Mouse (Mus musculus) right cerebral cortex, postnatal 4 days (tissue): ENCODE results near the gene Aicda.
"Not testable (repeated sequence)": the region's sequence is repeated elsewhere in the genome, so short reads cannot be mapped to it uniquely, and the experiment has no call there.

Experiments
- DNase-seq: peaks from one replicate; pipeline ENCODE4 v3.0.0-alpha.2; 2022

The Aicda gene

DNA sequence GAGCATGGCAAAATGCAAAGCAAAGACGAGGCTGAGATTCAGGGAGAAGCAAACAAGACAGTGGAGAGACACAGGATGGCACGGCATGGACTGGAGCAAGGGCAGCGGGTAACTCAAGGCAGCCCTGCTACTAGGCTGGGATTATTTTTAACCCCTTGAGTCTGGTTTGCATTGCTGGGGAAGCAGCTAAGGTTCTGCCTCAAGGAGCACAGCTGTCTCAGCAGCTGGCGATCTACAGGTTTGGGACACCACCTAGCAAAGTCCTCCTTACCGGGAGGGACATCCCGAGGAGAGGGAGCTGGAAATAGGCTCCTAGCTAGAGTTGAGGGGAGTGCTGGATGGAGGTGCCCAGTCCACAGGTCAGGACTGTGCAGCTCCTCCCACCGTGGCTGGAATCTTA is 1.7 kb downstream of the Aicda start:
- DNase-seq: no peak

- DNase-seq: peak; percentile 78
These were observed 3.5 kb downstream of the Aicda start for GRCm38 (mm10) chr6:122556959-122557561.

- DNase-seq: peak; percentile 79
These were observed 6.8 kb downstream of the Aicda start for GRCm38 (mm10) chr6:122560427-122560826.

DNA sequence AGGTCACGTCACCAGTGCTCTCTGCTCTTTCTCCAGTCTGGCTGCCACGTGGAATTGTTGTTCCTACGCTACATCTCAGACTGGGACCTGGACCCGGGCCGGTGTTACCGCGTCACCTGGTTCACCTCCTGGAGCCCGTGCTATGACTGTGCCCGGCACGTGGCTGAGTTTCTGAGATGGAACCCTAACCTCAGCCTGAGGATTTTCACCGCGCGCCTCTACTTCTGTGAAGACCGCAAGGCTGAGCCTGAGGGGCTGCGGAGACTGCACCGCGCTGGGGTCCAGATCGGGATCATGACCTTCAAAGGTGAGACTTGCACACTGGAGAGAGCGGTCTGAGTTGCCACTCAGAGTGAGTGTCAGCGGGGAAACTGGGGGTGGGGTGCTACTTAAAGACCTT is 7.4 kb downstream of the Aicda start:
- peak; percentile 6 for DNase-seq

- peak; percentile 71 for DNase-seq
These were observed 8.9 kb downstream of the Aicda start for GRCm38 (mm10) chr6:122562463-122562862.

DNA sequence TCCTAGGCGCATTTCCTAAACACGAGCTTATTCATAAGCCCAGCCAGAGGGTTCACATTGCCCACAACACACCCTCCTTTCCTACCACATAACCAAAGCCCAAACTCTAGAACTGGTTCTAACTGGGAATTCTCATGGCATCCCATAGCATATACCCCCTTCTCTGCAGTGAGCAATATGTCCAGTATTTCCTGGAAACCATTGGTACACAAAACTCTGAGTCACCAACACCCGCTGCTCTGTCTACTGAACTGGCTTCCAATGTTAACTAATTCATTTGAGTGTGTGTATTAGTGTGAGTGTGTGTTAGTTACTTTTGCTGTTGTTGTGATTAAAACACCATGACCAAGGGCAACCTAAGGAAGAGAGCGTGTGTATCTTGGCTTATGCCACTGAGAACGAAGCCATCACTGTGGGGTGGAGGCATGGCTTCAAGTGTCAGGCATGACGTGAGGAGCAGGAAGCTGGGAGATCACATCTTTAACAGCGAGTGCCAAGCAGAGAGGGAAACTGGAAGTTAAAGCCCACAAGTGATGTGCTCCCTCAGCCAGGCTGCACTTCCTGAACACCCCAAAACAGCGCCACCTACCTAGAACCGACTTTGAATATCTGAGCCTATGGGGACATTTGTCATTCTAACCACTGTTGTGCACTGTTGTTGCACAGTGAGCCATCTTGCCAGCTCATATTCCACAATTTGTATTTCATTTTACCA is 11.6 kb downstream of the Aicda start:
- DNase-seq: no peak

DNA sequence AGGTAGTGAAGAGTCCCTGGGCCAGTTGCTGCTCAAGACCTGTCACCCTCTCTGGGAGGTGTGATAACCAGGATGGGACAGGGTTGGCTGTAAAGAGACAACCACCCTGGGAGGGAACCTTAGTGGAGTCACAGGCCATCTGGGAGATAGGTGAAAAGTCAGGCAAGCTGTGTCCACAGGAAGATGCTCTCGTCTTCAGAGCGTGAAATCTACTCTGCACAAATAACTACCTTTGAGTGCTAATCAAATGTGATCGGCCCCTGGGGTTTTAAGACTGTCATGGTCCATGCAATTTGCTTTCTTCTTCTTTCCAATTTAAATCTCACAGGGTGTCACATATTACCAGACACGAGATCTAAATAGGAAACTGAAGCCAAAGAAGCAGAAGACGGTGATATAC is 15.5 kb downstream of the Aicda start:
- no peak for DNase-seq

GRCm38 (mm10) chr6:122569762-122570161 is 16.2 kb downstream of the Aicda start:
- DNase-seq: no peak

DNA sequence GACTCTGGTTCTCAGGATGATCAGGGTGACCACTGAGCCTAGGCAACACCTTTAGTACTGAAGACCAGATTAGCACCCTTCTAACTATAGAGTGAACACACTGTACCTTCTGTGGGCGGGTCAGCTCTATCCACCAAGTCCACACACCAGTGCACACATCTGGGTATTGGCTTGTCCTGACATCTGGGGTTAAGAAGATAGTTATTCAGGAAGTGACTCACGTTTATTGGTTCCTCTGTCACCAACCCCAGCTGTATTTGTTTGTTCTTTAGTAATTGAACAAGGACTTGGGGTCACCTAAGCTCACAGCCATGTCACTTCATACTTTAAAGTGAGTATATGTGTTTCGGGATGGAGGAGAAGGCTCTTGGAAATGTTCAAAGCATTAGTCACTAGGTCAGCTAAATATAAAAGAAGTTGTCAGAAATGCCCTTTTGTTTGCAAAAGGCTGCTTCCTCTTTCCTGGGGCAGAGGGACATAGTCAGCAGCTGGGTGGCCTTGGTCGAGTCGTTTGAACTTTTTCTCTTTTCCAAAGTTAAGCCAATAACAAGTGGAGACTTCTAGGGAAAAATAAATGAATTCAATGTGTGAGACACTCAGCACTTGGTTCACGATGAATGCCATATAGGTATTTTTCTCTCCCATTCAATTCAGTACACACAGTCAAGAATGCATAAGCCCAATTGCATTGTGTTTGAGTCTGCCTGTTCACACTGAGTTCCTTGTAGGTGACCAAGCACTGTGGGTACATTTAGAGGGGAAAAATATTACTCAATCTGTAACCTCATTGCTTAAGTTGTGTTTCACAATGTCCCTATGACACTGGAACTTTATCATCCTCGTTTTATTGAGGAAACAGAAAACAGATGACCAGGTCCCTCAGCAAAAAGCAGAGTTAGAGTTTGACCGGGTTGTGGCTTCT is 17.4 kb downstream of the Aicda start:
- DNase-seq: no peak

DNA sequence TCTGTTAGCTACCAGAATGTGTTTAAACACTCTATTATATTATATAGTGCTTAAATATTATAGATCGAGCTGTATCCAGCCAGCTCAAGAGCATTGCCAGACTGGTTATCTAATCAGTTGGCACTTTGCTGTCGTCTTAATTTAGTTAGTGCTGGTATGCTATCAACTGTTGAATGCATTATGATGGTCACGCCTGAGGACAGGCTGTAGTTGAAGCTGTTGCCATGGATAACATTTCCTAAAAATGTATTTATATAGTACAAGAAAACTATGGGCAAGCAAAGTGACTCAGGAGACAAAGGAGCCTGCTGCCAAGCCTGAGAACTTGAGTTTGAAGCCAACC is 18.0 kb downstream of the Aicda start:
- DNase-seq: no peak

DNA sequence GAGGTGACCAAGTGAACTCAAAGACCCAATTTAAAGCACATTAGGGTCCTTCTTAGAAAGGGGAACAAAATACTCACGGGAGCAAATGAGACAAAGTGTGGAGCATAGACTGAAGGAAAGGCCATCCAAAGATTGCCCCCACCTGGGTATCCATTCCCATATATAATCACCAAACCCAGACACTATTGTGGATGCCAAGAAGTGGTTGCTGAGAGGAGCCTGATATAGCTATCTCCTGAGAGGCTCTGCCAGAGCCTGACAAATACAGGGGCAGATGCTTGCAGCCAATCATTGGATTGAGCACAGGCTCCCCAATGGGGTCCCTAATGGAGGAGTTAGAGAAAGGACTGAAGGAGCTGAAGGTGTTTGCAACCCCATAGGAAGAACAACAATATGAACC is 21.4 kb downstream of the Aicda start:
- DNase-seq: not testable (repeated sequence)

GRCm38 (mm10) chr6:122577030-122577429 is 23.4 kb downstream of the Aicda start:
- no peak for DNase-seq

GRCm38 (mm10) chr6:122579086-122579485 is 25.5 kb downstream of the Aicda start:
- no peak for DNase-seq

GRCm38 (mm10) chr6:122591027-122591758 is 37.6 kb downstream of the Aicda start:
- no peak for DNase-seq

DNA sequence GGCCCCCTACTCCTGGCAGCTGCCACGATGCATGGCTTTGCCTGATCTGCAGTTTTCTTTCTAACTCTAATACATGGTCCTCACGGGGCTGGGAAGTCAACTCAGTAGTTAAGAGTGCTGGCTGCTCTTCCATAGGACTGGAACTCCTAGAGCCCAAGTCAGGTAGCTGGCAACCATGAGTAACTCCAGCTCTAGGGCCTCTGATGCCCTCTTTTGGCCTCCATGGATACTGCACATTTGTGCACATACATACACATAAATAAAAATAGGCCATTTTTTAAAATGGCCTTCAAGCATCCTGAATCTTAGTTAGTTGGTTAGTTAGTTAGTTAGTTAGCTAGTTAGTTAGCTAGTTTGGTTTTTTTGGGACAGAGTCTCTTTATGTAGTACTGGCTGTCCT is 39.3 kb downstream of the Aicda start:
- DNase-seq: no peak

DNA sequence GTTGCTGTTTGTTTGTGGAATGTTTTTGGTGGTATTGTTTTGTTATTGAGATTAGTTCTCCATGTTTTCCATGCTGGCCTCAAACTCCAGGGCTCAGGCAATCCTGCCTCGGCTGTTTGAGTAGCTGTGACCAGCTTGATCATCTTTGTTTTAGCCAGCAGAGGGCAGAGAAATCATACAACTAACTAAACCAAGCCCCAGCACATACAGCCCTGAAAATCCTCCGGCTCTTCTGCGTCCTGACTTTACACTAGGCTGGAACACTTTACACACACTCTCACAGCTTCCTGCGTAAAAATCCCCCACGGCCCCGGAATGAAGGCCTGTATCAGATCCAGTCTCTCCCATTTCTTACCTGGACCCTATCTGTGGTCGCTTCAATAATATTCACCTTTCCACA is 42.0 kb downstream of the Aicda start:
- DNase-seq: peak; percentile 14

DNA sequence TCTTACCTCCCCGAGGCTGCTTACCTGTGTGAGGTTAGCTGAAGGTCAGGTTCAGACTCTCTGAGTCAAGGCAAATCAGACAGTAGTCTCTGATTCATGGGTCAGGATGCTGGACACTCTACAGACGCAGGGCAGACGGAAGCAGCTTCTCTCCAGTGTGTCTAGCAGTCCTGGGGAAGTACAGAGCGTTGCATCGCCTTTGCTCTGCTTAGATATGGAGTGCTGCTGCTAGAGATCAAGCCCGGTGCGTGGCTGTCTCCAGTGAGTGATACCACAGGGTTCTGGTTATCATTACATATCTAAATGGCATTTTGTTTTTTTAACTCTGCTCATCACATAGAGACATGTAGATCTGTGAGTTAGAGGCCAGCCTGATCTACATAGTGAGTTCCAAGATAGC is 43.0 kb downstream of the Aicda start:
- no peak for DNase-seq

DNA sequence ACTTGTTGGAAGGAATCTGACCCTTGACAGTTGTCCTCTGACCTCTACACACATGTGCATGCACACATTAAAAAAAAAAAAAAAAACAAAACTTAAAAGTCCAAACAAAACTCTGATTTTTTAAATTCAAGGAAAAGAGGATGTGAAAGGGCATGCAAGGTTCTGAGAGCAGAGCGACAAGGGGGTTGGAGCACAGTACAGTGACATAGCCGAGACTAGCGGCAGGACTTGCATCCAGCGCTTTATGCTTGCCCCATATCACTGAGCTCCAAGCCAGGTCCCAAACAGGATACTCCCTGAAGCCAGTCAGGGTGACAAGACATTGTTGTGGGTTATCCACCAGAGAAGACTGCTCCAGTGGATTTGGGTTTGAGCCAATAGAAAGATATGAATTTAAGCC is 44.4 kb downstream of the Aicda start:
- no peak for DNase-seq

GRCm38 (mm10) chr6:122598436-122598835 is 44.8 kb downstream of the Aicda start:
- no peak for DNase-seq

- no peak for DNase-seq
These were observed 45.6 kb downstream of the Aicda start for GRCm38 (mm10) chr6:122599054-122599737.

DNA sequence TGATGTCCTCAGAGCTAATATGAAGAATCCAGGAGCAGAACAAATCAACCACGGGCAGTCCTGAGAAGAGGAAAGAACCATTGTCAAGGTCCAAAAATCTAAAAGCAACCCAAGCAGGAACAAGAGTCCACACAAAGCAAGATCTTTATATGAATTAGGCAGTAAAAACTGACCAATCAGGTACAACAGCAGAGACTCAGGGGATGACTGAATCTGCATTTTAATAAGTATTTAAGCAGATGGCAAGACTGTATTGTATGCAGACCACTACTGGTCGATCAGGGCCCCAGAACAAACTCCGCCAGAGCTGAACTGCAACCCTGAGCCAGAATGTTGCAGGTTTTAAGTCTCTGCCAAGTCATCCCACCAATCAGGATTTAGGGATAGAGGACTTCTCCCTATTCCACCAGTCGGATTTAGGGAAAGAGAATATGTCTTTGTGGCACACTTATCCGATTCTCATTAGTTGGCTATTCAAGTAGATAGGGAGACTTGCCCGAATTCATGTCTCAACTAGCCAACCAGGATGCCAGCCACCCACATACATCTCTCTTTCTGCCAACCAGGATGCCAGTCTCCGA is 46.6 kb downstream of the Aicda start:
- no peak for DNase-seq

GRCm38 (mm10) chr6:122601031-122601430 is 47.4 kb downstream of the Aicda start:
- DNase-seq: no peak
